ENCODE assay signal across 8 mouse cellular contexts in the genomic region with DNA sequence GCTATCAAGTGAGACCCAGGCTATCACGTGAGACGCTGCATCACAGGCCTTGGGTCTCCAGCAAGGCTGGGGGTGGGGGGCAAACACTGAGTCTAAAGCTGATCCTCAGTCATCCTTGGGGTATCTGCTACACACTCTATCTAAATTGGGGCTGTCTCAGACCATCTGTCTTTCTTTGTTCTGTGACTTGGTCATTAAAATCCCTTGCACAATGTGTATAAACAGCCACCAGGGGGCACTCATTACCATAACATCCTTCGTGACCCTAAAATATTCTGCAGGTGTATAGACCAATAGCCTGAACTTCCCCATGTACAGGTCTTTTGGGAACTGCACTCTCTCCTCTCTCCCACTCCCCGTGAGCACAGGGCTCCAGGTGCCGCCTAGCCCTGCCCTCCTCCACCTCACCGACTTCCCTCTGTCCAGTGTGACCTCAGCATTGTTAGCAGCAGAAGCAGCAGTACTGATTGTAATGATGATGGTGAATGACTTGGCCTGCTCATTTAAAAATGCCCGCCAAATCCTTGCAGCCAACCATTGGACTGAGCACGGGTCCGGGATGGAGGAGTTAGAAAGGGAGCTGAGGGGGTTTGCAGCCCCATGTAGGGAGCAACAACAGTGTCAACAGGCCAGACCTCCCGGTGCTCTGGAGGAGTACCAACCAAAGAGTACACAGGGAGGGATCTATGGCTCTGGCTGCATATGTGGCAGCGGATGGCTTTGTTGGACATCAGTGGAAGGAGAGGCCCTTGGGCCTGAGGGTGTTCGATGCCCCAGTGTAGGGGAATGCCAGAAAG. TPM values are rescaled to one million over a fixed set of nuclear protein-coding genes. Genes with fewer than 3 reads are reported as not detected.
A peak's percentile ranks its signal among the peaks of the same experiment; 100 is the strongest.
DNase-seq lines count a peak whose midpoint lies in the region; ATAC-seq and TF ChIP-seq lines count a peak whose summit lies in the region.

No protein-coding gene starts in this region.

- H3K79me2 ChIP-seq in liver, adult 2 months (ENCODE audit: control insufficient read depth, insufficient read depth, low read length), result no peaks in the 10 kb centered on the region

- no peak for TF ChIP-seq POLR2A in liver, adult 2 months (IDR thresholded peaks at IDR 0.05; ENCODE audit: extremely low read depth, insufficient read depth, low read length)

- TF ChIP-seq CTCF in liver, adult 2 months (IDR thresholded peaks at IDR 0.05; ENCODE audit: low read depth, low read length), result 0 out of 2 replicates have a peak, but pooled peaks have one; percentile 14
- peak; percentile 80 for TF ChIP-seq CTCF in midbrain, postnatal 0 days (IDR thresholded peaks at IDR 0.05)

- 0 out of 2 replicates have a peak overlapping the region, but pooled peaks have one; percentile 14 for H3K4me3 ChIP-seq in embryonic facial prominence, embryonic 10.5 days
- H3K4me3 ChIP-seq in liver, adult 2 months (ENCODE audit: insufficient read depth, low read depth, low read length), result no peak overlapping the region
- H3K4me3 ChIP-seq in midbrain, postnatal 0 days (ENCODE audit: low read depth, low read length), result no peak overlapping the region

- peak; percentile 86 for DNase-seq in A20 (ENCODE audit: low read depth, low spot score)
- DNase-seq in embryonic facial prominence, embryonic 10.5 days (ENCODE audit: low spot score), result peak; percentile 74
- DNase-seq in heart, adult 9 months (ENCODE audit: low spot score in 2 of 2), result peak; percentile 41 to 69
- peak; percentile 62 to 78 for DNase-seq in kidney, adult 8-10 months
- DNase-seq in liver, adult 2 months (ENCODE audit: extremely low read depth, low read depth, low spot score), result peak; percentile 48
- DNase-seq in midbrain, postnatal 0 days (ENCODE audit: low spot score), result peak; percentile 75
- DNase-seq in testis, postnatal 10 days (ENCODE audit: low spot score), result peak; percentile 79

- WGBS in embryonic facial prominence, embryonic 10.5 days, result 42% methylated on average over 12 of the region's 12 CpGs
- 58% methylated on average over 12 of the region's 12 CpGs for WGBS in liver, adult 2 months
- WGBS in midbrain, postnatal 0 days, result 44% methylated on average over 12 of the region's 12 CpGs

- H3K27ac ChIP-seq in embryonic facial prominence, embryonic 10.5 days (replicated peaks), result peak overlapping the region; percentile 68
- no peak overlapping the region for H3K27ac ChIP-seq in liver, adult 2 months (replicated peaks; ENCODE audit: insufficient read depth, low read depth, low read length)
- H3K27ac ChIP-seq in midbrain, postnatal 0 days (ENCODE audit: low read depth, low read length), result no peak overlapping the region

- no peak overlapping the region for H3K9ac ChIP-seq in liver, adult 2 months (ENCODE audit: low read depth, low read length)
- no peak overlapping the region for H3K9ac ChIP-seq in midbrain, postnatal 0 days (replicated peaks; ENCODE audit: low read length, poor library complexity, severe bottlenecking)

- H3K27me3 ChIP-seq in embryonic facial prominence, embryonic 10.5 days (replicated peaks; ENCODE audit: low read depth, poor library complexity, severe bottlenecking), result no peaks in the 10 kb centered on the region
- H3K27me3 ChIP-seq in liver, adult 2 months (ENCODE audit: control insufficient read depth, insufficient read depth, low read length), result no peaks in the 10 kb centered on the region
- no peaks in the 10 kb centered on the region for H3K27me3 ChIP-seq in midbrain, postnatal 0 days (ENCODE audit: insufficient read depth, low read length)

- H3K4me1 ChIP-seq in embryonic facial prominence, embryonic 10.5 days, result peaks cover 8% of the 10 kb centered on the region; the same call in 1 of the 2 replicates
- H3K4me1 ChIP-seq in liver, adult 2 months (ENCODE audit: control insufficient read depth, insufficient read depth, low read length), result peaks cover 10% of the 10 kb centered on the region
- no peaks in the 10 kb centered on the region for H3K4me1 ChIP-seq in midbrain, postnatal 0 days (ENCODE audit: insufficient read depth, low read length)

- ATAC-seq in activated CD4-positive, CD25-positive, alpha-beta regulatory T cell, adult 4 months, result peak; percentile 58
- ATAC-seq in midbrain, postnatal 0 days (ENCODE audit: low FRiP score), result peak; percentile 66

- no peak overlapping the region for H3K4me2 ChIP-seq in midbrain, postnatal 0 days (ENCODE audit: low read depth, low read length, poor library complexity, severe bottlenecking)

- no peaks in the 10 kb centered on the region for H3K9me3 ChIP-seq in embryonic facial prominence, embryonic 10.5 days
- no peaks in the 10 kb centered on the region for H3K9me3 ChIP-seq in midbrain, postnatal 0 days (ENCODE audit: low read length)

- no peaks in the 10 kb centered on the region for H3K36me3 ChIP-seq in embryonic facial prominence, embryonic 10.5 days (replicated peaks)
- H3K36me3 ChIP-seq in liver, adult 2 months (ENCODE audit: control insufficient read depth, insufficient read depth, low read length), result no peaks in the 10 kb centered on the region
- H3K36me3 ChIP-seq in midbrain, postnatal 0 days (ENCODE audit: insufficient read depth, low read length), result no peaks in the 10 kb centered on the region

RNA-seq across cellular contexts. Expression of gene Klrb1b, which starts 28.1 kb away (rescaled TPM):
- not detected for polyA plus RNA-seq in activated CD4-positive, CD25-positive, alpha-beta regulatory T cell, adult 4 months (2017; shearing (Covaris generic))
- polyA plus RNA-seq in embryonic facial prominence, embryonic 10.5 days (2016; fragmentation: Nextera tagmentation; extraction: Ambion mirVana), result not detected in 2 replicates
- total RNA-seq in liver, adult 2 months (2014; rRNA removed), result 0.07 and 0.09 TPM in 2 replicates
- not detected in 2 replicates for polyA plus RNA-seq in liver, adult 2 months (2012; rRNA removed)
- total RNA-seq in midbrain, postnatal 0 days (2014; rRNA removed), result not detected in 2 replicates
- not detected in 2 replicates for polyA plus RNA-seq in midbrain, postnatal 0 days (2015; fragmentation: Nextera tagmentation; extraction: Ambion mirVana)

RNA-seq across cellular contexts. Expression of gene Gm44511, which starts 28.1 kb away (rescaled TPM):
- polyA plus RNA-seq in activated CD4-positive, CD25-positive, alpha-beta regulatory T cell, adult 4 months (2017; shearing (Covaris generic)), result not detected
- polyA plus RNA-seq in embryonic facial prominence, embryonic 10.5 days (2016; fragmentation: Nextera tagmentation; extraction: Ambion mirVana), result not detected in 2 replicates
- 0.37 TPM in 1 of 2 replicates, not detected in the other for total RNA-seq in liver, adult 2 months (2014; rRNA removed)
- polyA plus RNA-seq in liver, adult 2 months (2012; rRNA removed), result not detected in 2 replicates
- not detected in 2 replicates for total RNA-seq in midbrain, postnatal 0 days (2014; rRNA removed)
- not detected in 2 replicates for polyA plus RNA-seq in midbrain, postnatal 0 days (2015; fragmentation: Nextera tagmentation; extraction: Ambion mirVana)

RNA-seq across cellular contexts. Expression of gene Clec2i, which starts 33.2 kb away (rescaled TPM):
- 10 to 100 TPM; 55.9 to 76.5 TPM for polyA plus RNA-seq in activated CD4-positive, CD25-positive, alpha-beta regulatory T cell, adult 4 months (2017; shearing (Covaris generic))
- not detected in 2 replicates for polyA plus RNA-seq in embryonic facial prominence, embryonic 10.5 days (2016; fragmentation: Nextera tagmentation; extraction: Ambion mirVana)
- 0.60 and 0.65 TPM in 2 replicates for total RNA-seq in liver, adult 2 months (2014; rRNA removed)
- polyA plus RNA-seq in liver, adult 2 months (2012; rRNA removed), result 0.07 and 0.10 TPM in 2 replicates
- 0.42 TPM in 1 of 2 replicates, not detected in the other for total RNA-seq in midbrain, postnatal 0 days (2014; rRNA removed)
- not detected in 2 replicates for polyA plus RNA-seq in midbrain, postnatal 0 days (2015; fragmentation: Nextera tagmentation; extraction: Ambion mirVana)

RNA-seq across cellular contexts. Expression of gene BC035044, which starts 36.7 kb away (rescaled TPM):
- 1 to 10 TPM; 4.2 to 6.0 TPM for polyA plus RNA-seq in activated CD4-positive, CD25-positive, alpha-beta regulatory T cell, adult 4 months (2017; shearing (Covaris generic))
- 1.1 and 2.0 TPM in 2 replicates for polyA plus RNA-seq in embryonic facial prominence, embryonic 10.5 days (2016; fragmentation: Nextera tagmentation; extraction: Ambion mirVana)
- 1.1 and 3.3 TPM in 2 replicates for total RNA-seq in liver, adult 2 months (2014; rRNA removed)
- polyA plus RNA-seq in liver, adult 2 months (2012; rRNA removed), result 0.15 and 0.31 TPM in 2 replicates
- total RNA-seq in midbrain, postnatal 0 days (2014; rRNA removed), result 0.19 and 0.38 TPM in 2 replicates
- 0.29 and 0.41 TPM in 2 replicates for polyA plus RNA-seq in midbrain, postnatal 0 days (2015; fragmentation: Nextera tagmentation; extraction: Ambion mirVana)

Comparison
In these comparisons a context has a peak if more than half of its experiments do, and no peak if none do; other contexts are left out.
1. RNA of gene Clec2i, which starts 33.2 kb away (polyA plus RNA-seq): 55.9 to 76.5 TPM in activated CD4-positive, CD25-positive, alpha-beta regulatory T cell, adult 4 months; 0.07 to 0.10 TPM in liver, adult 2 months, not detected in embryonic facial prominence, embryonic 10.5 days and not detected in midbrain, postnatal 0 days; every median in the first group is over 10 times any median in the second.
2. Peak in every context shown above with its lines, with median percentiles within 50 percentile points of each other: DNase-seq.